In genomic region chr3:122145430-122145829, GRCm38 (mm10) we compare ENCODE assay signal across 18 mouse cellular contexts.
"Had no signal": no experiment of that assay in that cellular context is flagged by ENCODE, and none has a peak within 500 bp of the region (broad histone marks: within the 10 kb centered on the region; RNA-seq: fewer than 3 reads in every experiment).

No protein-coding gene starts in this region.

- H3K27ac ChIP-seq: kidney, postnatal 0 days; layer of hippocampus, adult 2 months; left cerebral cortex, adult 2 months; liver, embryonic 13.5 days; macrophage; midbrain, embryonic 13.5 days; stomach, postnatal 0 days had no signal

- H3K27me3 ChIP-seq: liver, embryonic 13.5 days; midbrain, embryonic 13.5 days had no signal

- H3K4me3 ChIP-seq: layer of hippocampus, adult 2 months; left cerebral cortex, adult 2 months; liver, embryonic 13.5 days; midbrain, embryonic 13.5 days had no signal

- H3K36me3 ChIP-seq: liver, embryonic 13.5 days; midbrain, embryonic 13.5 days had no signal

- H3K4me1 ChIP-seq: midbrain, embryonic 13.5 days had no signal

- H3K9ac ChIP-seq: liver, embryonic 13.5 days; midbrain, embryonic 13.5 days had no signal

- DNase-seq: kidney, adult 18-20 months; kidney, adult 9 months; kidney, postnatal 25 days; layer of hippocampus, adult 9-11 months; liver, embryonic 13.5 days; lung, adult 2 months; right cerebral cortex, postnatal 4 days; spleen, adult 18-20 months; thymus, adult 2 months; thymus, postnatal 14 days; thymus, postnatal 4 days had no signal

- H3K9me3 ChIP-seq: liver, embryonic 13.5 days; midbrain, embryonic 13.5 days had no signal

- H3K4me2 ChIP-seq: liver, embryonic 13.5 days; midbrain, embryonic 13.5 days had no signal

- ATAC-seq: midbrain, embryonic 13.5 days; midbrain, embryonic 16.5 days had no signal
